Mouse (Mus musculus): ENCODE data around the gene Gm13693.
A peak's percentile ranks its signal among the peaks of the same experiment; 100 is the strongest.
"Not testable (repeated sequence)": the region's sequence is repeated elsewhere in the genome, so short reads cannot be mapped to it uniquely, and the experiment has no call there.

The Gm13693 gene

DNA sequence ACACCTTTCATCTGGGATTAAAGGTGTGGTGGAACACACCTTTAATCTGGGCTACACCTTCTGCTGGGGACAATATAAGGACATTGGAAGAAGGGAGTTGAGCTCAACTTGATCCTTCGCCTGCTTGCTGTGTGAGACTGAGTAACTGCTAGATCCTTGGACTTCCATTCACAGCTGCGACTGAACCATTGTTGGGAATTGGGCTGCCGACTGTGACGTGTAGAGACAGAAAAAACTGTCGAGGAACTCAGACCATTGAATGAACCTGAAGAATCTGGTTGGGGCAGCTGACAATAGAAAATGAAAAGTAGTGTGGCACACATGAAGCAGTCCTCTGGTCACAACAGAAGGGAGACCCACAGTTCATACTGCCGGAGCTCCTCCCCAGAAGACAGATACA is at the start of gene Gm13693:
TSS of gene Gm13693 (plus strand) at position 301 of the 400 bp plus-strand sequence.
- H3K27me3 ChIP-seq (ENCODE audit: control insufficient read depth, insufficient read depth, low read length, poor library complexity, severe bottlenecking); H3K36me3 ChIP-seq (ENCODE audit: control insufficient read depth, insufficient read depth, low read length, poor library complexity, severe bottlenecking); DNase-seq (ENCODE audit: low read depth, low spot score): not testable (repeated sequence)

DNA sequence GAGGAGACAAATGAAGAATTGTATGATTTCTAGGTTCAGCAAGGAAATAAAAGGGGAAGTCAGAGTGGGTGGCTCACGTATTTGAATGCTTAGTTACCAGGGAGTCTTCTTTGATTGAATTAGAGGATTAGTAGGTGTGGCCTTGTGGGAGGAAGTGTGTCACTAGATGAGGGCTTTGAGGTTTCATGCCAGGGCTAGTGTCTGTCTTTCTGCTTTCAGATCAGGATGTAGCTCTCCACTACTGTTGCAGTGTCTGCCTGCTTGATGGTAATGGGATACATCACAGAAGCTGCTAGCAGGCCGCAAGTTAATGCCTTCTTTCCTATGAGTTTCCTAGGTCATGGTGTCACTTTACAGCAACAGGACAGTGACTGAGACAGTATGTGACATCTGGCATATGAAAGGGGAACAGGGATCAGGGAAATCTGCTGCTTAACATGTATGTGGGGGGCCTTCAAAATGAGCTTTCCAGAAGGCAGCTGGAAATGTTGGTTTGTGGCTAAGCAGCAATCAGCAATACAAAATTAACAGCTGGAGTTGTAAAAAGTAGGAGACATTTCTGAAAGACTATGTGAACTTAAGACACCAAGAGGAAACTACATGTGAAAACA is 31.7 kb upstream of the Gm13693 start:
- peak; percentile 85 for DNase-seq (ENCODE audit: low read depth, low spot score)
- Histone ChIP-seq H3K36me3 (ENCODE audit: control insufficient read depth, insufficient read depth, low read length, poor library complexity, severe bottlenecking) (no peaks in the 10 kb centered on the region), H3K27me3 (ENCODE audit: control insufficient read depth, insufficient read depth, low read length, poor library complexity, severe bottlenecking) (no peaks in the 10 kb centered on the region)

DNA sequence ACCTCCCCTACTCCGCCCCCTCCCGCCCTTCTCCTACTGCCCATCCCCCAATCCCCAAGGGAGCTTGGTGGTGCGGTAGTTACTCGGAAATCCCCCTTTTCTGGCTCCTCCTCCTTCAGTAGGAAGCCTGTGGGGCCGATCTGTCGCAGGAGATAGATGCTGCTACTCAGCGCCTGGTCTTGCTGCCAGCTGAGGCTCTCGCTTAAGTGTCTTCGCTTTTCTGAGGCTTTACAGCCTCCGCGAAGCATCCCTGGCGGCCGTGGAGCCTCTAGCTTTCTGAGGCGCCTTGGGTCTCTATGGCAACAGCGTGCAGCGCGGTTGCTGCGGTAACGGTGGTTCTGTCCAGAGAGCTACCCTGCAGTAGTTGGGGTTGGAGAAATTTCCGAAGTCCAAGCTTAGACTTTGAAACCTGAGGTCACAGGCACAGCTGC is 20.4 kb upstream of the Gm13693 start, which contains the start of gene Zswim2:
TSS of gene Zswim2 (minus strand) at position 298 of the 431 bp plus-strand sequence.
- DNase-seq (ENCODE audit: low read depth, low spot score), result peak; percentile 76
- H3K27me3 ChIP-seq (ENCODE audit: control insufficient read depth, insufficient read depth, low read length, poor library complexity, severe bottlenecking), result no peaks in the 10 kb centered on the region
- no peaks in the 10 kb centered on the region for H3K36me3 ChIP-seq (ENCODE audit: control insufficient read depth, insufficient read depth, low read length, poor library complexity, severe bottlenecking)

DNA sequence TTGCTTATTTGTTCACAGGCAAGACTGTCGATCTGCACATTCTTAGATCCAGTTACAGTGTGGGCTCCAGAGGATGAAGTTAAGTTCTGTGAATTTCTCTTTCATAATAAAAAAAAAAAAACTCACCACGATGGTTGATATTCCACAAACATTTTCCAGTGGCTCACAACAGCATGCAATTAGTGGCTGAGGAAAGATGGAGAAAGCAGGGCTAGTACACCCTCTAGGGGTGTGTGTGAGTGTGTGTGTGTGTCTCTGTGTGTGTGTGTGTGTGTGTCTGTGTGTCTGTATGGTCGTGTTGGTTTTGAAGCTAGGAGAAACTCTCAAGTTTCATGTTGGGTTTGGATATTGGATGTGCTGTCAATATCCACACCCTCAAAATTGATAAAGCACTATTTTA is 19.9 kb upstream of the Gm13693 start:
- no peak for DNase-seq (ENCODE audit: low read depth, low spot score)
- Histone ChIP-seq H3K36me3 (ENCODE audit: control insufficient read depth, insufficient read depth, low read length, poor library complexity, severe bottlenecking) (no peaks in the 10 kb centered on the region), H3K27me3 (ENCODE audit: control insufficient read depth, insufficient read depth, low read length, poor library complexity, severe bottlenecking) (no peaks in the 10 kb centered on the region)

DNA sequence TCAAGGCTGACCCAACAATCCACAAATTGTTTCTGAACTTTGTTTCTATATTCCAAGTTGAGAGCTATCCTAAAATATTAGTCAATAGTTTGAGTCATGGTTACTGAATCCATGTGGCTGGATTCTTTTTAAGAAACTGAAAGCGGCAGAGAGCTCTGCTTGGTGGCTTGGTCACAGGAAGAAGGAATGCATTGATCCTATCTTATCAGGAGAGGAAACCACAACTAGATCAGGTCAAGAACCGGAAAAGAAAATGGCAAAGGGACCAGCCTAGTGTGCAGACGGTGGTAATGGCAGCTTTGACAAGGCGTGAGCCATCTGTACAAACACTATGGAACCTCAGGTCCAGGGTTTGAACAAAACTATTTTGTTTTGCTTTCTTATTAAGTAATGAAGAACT is 19.5 kb upstream of the Gm13693 start:
- Histone ChIP-seq H3K27me3 (ENCODE audit: control insufficient read depth, insufficient read depth, low read length, poor library complexity, severe bottlenecking) (no peaks in the 10 kb centered on the region), H3K36me3 (ENCODE audit: control insufficient read depth, insufficient read depth, low read length, poor library complexity, severe bottlenecking) (no peaks in the 10 kb centered on the region)
- no peak for DNase-seq (ENCODE audit: low read depth, low spot score)

DNA sequence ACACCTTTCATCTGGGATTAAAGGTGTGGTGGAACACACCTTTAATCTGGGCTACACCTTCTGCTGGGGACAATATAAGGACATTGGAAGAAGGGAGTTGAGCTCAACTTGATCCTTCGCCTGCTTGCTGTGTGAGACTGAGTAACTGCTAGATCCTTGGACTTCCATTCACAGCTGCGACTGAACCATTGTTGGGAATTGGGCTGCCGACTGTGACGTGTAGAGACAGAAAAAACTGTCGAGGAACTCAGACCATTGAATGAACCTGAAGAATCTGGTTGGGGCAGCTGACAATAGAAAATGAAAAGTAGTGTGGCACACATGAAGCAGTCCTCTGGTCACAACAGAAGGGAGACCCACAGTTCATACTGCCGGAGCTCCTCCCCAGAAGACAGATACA is 5.9 kb upstream of the Gm13693 start, which contains the start of gene Gm13698:
TSS of gene Gm13698 (plus strand) at position 301 of the 400 bp plus-strand sequence.
- H3K27me3 ChIP-seq (ENCODE audit: control insufficient read depth, insufficient read depth, low read length, poor library complexity, severe bottlenecking); DNase-seq (ENCODE audit: low read depth, low spot score): not testable (repeated sequence)

DNA sequence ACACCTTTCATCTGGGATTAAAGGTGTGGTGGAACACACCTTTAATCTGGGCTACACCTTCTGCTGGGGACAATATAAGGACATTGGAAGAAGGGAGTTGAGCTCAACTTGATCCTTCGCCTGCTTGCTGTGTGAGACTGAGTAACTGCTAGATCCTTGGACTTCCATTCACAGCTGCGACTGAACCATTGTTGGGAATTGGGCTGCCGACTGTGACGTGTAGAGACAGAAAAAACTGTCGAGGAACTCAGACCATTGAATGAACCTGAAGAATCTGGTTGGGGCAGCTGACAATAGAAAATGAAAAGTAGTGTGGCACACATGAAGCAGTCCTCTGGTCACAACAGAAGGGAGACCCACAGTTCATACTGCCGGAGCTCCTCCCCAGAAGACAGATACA is 5.7 kb downstream of the Gm13693 start, which contains the start of gene Gm13695:
TSS of gene Gm13695 (plus strand) at position 301 of the 400 bp plus-strand sequence.
- H3K36me3 ChIP-seq (ENCODE audit: control insufficient read depth, insufficient read depth, low read length, poor library complexity, severe bottlenecking); DNase-seq (ENCODE audit: low read depth, low spot score); H3K27me3 ChIP-seq (ENCODE audit: control insufficient read depth, insufficient read depth, low read length, poor library complexity, severe bottlenecking): not testable (repeated sequence)

More for the DNA sequence above, 5.9 kb upstream of the Gm13693 start, which contains the start of gene Gm13698:
- not testable (repeated sequence) for H3K36me3 ChIP-seq (ENCODE audit: control insufficient read depth, insufficient read depth, low read length, poor library complexity, severe bottlenecking)

DNA sequence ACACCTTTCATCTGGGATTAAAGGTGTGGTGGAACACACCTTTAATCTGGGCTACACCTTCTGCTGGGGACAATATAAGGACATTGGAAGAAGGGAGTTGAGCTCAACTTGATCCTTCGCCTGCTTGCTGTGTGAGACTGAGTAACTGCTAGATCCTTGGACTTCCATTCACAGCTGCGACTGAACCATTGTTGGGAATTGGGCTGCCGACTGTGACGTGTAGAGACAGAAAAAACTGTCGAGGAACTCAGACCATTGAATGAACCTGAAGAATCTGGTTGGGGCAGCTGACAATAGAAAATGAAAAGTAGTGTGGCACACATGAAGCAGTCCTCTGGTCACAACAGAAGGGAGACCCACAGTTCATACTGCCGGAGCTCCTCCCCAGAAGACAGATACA is 11.5 kb downstream of the Gm13693 start, which contains the start of gene Gm13696:
TSS of gene Gm13696 (plus strand) at position 301 of the 400 bp plus-strand sequence.
- H3K27me3 ChIP-seq (ENCODE audit: control insufficient read depth, insufficient read depth, low read length, poor library complexity, severe bottlenecking); DNase-seq (ENCODE audit: low read depth, low spot score); H3K36me3 ChIP-seq (ENCODE audit: control insufficient read depth, insufficient read depth, low read length, poor library complexity, severe bottlenecking): not testable (repeated sequence)

DNA sequence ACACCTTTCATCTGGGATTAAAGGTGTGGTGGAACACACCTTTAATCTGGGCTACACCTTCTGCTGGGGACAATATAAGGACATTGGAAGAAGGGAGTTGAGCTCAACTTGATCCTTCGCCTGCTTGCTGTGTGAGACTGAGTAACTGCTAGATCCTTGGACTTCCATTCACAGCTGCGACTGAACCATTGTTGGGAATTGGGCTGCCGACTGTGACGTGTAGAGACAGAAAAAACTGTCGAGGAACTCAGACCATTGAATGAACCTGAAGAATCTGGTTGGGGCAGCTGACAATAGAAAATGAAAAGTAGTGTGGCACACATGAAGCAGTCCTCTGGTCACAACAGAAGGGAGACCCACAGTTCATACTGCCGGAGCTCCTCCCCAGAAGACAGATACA is 17.3 kb downstream of the Gm13693 start, which contains the start of gene Gm13694:
TSS of gene Gm13694 (plus strand) at position 301 of the 400 bp plus-strand sequence.
- H3K27me3 ChIP-seq (ENCODE audit: control insufficient read depth, insufficient read depth, low read length, poor library complexity, severe bottlenecking); DNase-seq (ENCODE audit: low read depth, low spot score); H3K36me3 ChIP-seq (ENCODE audit: control insufficient read depth, insufficient read depth, low read length, poor library complexity, severe bottlenecking): not testable (repeated sequence)

DNA sequence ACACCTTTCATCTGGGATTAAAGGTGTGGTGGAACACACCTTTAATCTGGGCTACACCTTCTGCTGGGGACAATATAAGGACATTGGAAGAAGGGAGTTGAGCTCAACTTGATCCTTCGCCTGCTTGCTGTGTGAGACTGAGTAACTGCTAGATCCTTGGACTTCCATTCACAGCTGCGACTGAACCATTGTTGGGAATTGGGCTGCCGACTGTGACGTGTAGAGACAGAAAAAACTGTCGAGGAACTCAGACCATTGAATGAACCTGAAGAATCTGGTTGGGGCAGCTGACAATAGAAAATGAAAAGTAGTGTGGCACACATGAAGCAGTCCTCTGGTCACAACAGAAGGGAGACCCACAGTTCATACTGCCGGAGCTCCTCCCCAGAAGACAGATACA is 23.1 kb downstream of the Gm13693 start, which contains the start of gene Gm13697:
TSS of gene Gm13697 (plus strand) at position 301 of the 400 bp plus-strand sequence.
- H3K27me3 ChIP-seq (ENCODE audit: control insufficient read depth, insufficient read depth, low read length, poor library complexity, severe bottlenecking); DNase-seq (ENCODE audit: low read depth, low spot score); H3K36me3 ChIP-seq (ENCODE audit: control insufficient read depth, insufficient read depth, low read length, poor library complexity, severe bottlenecking): not testable (repeated sequence)

DNA sequence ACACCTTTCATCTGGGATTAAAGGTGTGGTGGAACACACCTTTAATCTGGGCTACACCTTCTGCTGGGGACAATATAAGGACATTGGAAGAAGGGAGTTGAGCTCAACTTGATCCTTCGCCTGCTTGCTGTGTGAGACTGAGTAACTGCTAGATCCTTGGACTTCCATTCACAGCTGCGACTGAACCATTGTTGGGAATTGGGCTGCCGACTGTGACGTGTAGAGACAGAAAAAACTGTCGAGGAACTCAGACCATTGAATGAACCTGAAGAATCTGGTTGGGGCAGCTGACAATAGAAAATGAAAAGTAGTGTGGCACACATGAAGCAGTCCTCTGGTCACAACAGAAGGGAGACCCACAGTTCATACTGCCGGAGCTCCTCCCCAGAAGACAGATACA is 28.9 kb downstream of the Gm13693 start, which contains the start of gene Gm13691:
TSS of gene Gm13691 (plus strand) at position 301 of the 400 bp plus-strand sequence.
- H3K27me3 ChIP-seq (ENCODE audit: control insufficient read depth, insufficient read depth, low read length, poor library complexity, severe bottlenecking); DNase-seq (ENCODE audit: low read depth, low spot score); H3K36me3 ChIP-seq (ENCODE audit: control insufficient read depth, insufficient read depth, low read length, poor library complexity, severe bottlenecking): not testable (repeated sequence)

DNA sequence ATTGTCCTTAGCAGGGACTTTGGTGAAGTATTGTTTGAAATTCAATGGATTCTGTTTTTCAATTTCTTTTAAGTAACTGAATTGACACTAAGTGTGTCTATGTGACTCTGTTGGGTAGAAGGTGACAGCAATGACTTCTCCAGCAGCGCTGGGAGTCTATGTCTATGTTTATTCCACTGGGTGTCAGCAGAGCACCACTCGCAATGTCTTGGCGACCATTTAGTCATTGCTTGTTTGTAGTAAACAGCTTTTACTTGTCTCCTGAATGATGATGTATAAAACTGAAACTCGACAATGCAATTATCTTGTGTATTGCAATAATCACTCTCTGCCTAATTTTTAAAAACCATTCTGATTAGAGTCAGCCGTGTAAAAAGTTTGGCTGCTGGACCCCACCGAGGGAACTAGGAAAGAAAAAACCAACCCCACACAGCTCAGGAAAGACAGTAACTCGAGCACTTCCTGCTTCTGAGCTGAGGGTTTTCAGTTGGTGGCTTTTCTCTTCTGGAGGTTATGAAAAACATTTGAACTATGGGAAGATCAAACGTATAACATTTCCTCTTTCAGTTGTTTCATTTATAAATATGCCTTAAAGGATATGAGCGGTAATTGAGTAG is 32.4 kb downstream of the Gm13693 start:
- peak; percentile 38 for DNase-seq (ENCODE audit: low read depth, low spot score)
- not testable (repeated sequence) for H3K36me3 ChIP-seq (ENCODE audit: control insufficient read depth, insufficient read depth, low read length, poor library complexity, severe bottlenecking); H3K27me3 ChIP-seq (ENCODE audit: control insufficient read depth, insufficient read depth, low read length, poor library complexity, severe bottlenecking)

DNA sequence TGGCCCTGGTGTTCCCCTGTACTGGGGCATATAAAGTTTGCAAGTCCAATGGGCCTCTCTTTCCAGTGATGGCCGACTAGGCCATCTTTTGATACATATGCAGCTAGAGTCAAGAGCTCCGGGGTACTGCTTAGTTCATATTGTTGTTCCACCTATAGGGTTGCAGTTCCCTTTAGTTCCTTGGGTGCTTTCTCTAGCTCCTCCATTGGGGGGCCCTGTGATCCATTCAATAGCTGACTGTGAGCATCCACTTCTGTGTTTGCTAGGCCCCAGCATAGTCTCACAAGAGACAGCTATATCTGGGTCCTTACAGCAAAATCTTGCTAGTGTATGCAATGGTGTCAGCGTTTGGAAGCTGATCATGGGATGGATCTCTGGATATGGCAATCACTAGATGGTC is 33.2 kb downstream of the Gm13693 start:
- H3K36me3 ChIP-seq (ENCODE audit: control insufficient read depth, insufficient read depth, low read length, poor library complexity, severe bottlenecking); DNase-seq (ENCODE audit: low read depth, low spot score); H3K27me3 ChIP-seq (ENCODE audit: control insufficient read depth, insufficient read depth, low read length, poor library complexity, severe bottlenecking): not testable (repeated sequence)

DNA sequence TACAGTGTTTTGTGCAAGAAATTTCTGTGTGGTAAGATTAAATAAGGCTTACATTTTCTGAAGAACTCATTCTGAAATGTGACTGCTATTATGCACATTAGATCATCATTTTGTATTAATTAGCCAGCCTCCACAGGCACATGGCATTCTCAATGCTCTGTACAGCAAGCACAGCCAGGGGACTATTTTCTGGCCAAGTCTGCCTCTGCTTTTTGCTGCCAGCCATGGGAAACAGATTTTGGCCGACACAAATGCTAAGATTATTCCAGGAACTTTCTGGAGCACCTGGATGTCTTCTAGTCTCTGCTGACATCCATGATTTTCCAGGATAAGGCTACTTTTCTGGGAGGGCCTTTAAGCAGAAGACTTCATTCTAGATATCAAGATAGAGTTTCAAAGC is 47.6 kb downstream of the Gm13693 start:
- no peaks in the 10 kb centered on the region for H3K36me3 ChIP-seq (ENCODE audit: control insufficient read depth, insufficient read depth, low read length, poor library complexity, severe bottlenecking)
- no peak for DNase-seq (ENCODE audit: low read depth, low spot score)
- no peaks in the 10 kb centered on the region for H3K27me3 ChIP-seq (ENCODE audit: control insufficient read depth, insufficient read depth, low read length, poor library complexity, severe bottlenecking)

DNA sequence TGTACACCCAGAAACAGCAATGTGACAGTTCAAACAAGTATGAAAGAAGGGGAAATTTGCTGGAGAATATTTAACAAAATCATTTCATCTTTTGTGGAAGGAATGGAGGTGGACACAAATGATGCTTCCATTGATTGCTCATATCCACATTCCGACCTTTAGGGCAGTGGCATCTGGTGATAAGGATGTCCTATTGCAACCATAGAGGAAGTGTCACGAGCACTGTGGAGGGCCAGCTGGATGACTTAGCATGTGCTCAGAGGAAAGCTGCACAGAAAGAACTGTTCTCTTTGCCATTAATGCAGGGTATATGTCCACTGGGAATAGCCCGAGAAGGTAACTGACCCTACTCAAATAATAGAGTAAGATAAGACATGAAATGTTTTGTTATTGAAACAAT is 48.5 kb downstream of the Gm13693 start:
- no peaks in the 10 kb centered on the region for H3K36me3 ChIP-seq (ENCODE audit: control insufficient read depth, insufficient read depth, low read length, poor library complexity, severe bottlenecking)
- no peak for DNase-seq (ENCODE audit: low read depth, low spot score)
- H3K27me3 ChIP-seq (ENCODE audit: control insufficient read depth, insufficient read depth, low read length, poor library complexity, severe bottlenecking), result no peaks in the 10 kb centered on the region

All from splenic B cell, adult 2 months (primary cell).